Mouse (Mus musculus): ENCODE measurements at regions not wholly inside any gene's neighbourhood (a gene's known extent, or its start where the extent isn't known, plus 50 kb on each side); places are given as distances from the start of the nearest gene placed in this dataset.

- no peak for DNase-seq (ENCODE audit: extremely low spot score)
Observed at GRCm38 (mm10) chr3:149357903-149358569, 367.7 kb upstream of the Adgrl2 start.

- no peak for DNase-seq (ENCODE audit: extremely low spot score)
Observed at GRCm38 (mm10) chr3:149357121-149357520, 366.8 kb upstream of the Adgrl2 start.

GRCm38 (mm10) chr3:149355362-149355761, 365.0 kb upstream of the Adgrl2 start:
- no peak for DNase-seq (ENCODE audit: extremely low spot score)

GRCm38 (mm10) chr3:149353958-149354357, 363.6 kb upstream of the Adgrl2 start:
- DNase-seq (ENCODE audit: extremely low spot score) = no peak

GRCm38 (mm10) chr3:149352546-149352945, 362.2 kb upstream of the Adgrl2 start:
- no peak for DNase-seq (ENCODE audit: extremely low spot score)

GRCm38 (mm10) chr3:149349731-149350130, 359.4 kb upstream of the Adgrl2 start:
- DNase-seq (ENCODE audit: extremely low spot score) = no peak

- peak; percentile 57 for DNase-seq (ENCODE audit: extremely low spot score)
Observed at GRCm38 (mm10) chr3:149349211-149349697, 358.9 kb upstream of the Adgrl2 start.

GRCm38 (mm10) chr3:149348459-149348971, 358.2 kb upstream of the Adgrl2 start:
- no peak for DNase-seq (ENCODE audit: extremely low spot score)

- DNase-seq (ENCODE audit: extremely low spot score) = no peak
Observed at GRCm38 (mm10) chr3:149347241-149347992, 357.1 kb upstream of the Adgrl2 start.

- DNase-seq (ENCODE audit: extremely low spot score) = no peak
Observed at GRCm38 (mm10) chr3:149342511-149342910, 352.2 kb upstream of the Adgrl2 start.

GRCm38 (mm10) chr3:149339374-149339753, 349.0 kb upstream of the Adgrl2 start:
- DNase-seq (ENCODE audit: extremely low spot score) = no peak

- no peak for DNase-seq (ENCODE audit: extremely low spot score)
Observed at GRCm38 (mm10) chr3:149338684-149339373, 348.5 kb upstream of the Adgrl2 start.

- no peak for DNase-seq (ENCODE audit: extremely low spot score)
Observed at GRCm38 (mm10) chr3:149335259-149335658, 344.9 kb upstream of the Adgrl2 start.

GRCm38 (mm10) chr3:149333607-149334006, 343.3 kb upstream of the Adgrl2 start:
- DNase-seq (ENCODE audit: extremely low spot score) = no peak

- no peak for DNase-seq (ENCODE audit: extremely low spot score)
Observed at GRCm38 (mm10) chr3:149333131-149333530, 342.8 kb upstream of the Adgrl2 start.

GRCm38 (mm10) chr3:149332105-149332504, 341.8 kb upstream of the Adgrl2 start:
- no peak for DNase-seq (ENCODE audit: extremely low spot score)

GRCm38 (mm10) chr3:149331251-149331960, 341.1 kb upstream of the Adgrl2 start:
- peak; percentile 42 for DNase-seq (ENCODE audit: extremely low spot score)

- DNase-seq (ENCODE audit: extremely low spot score) = no peak
Observed at GRCm38 (mm10) chr3:149330716-149331115, 340.4 kb upstream of the Adgrl2 start.

GRCm38 (mm10) chr3:149330041-149330440, 339.7 kb upstream of the Adgrl2 start:
- DNase-seq (ENCODE audit: extremely low spot score) = no peak

GRCm38 (mm10) chr3:149329615-149330014, 339.3 kb upstream of the Adgrl2 start:
- DNase-seq (ENCODE audit: extremely low spot score) = no peak

GRCm38 (mm10) chr3:149326664-149327063, 336.3 kb upstream of the Adgrl2 start:
- no peak for DNase-seq (ENCODE audit: extremely low spot score)

- DNase-seq (ENCODE audit: extremely low spot score) = no peak
Observed at GRCm38 (mm10) chr3:149324088-149324487, 333.7 kb upstream of the Adgrl2 start.
